Mouse (Mus musculus): ENCODE data around the gene Vps45. TPM values are rescaled to one million over a fixed set of nuclear protein-coding genes. Genes with fewer than 3 reads are reported as not detected.
A peak's percentile ranks its signal among the peaks of the same experiment; 100 is the strongest.

Vps45 gene
- total RNA-seq, 2 experiments from 2014 or later: 43.7 to 45.6 TPM

DNA sequence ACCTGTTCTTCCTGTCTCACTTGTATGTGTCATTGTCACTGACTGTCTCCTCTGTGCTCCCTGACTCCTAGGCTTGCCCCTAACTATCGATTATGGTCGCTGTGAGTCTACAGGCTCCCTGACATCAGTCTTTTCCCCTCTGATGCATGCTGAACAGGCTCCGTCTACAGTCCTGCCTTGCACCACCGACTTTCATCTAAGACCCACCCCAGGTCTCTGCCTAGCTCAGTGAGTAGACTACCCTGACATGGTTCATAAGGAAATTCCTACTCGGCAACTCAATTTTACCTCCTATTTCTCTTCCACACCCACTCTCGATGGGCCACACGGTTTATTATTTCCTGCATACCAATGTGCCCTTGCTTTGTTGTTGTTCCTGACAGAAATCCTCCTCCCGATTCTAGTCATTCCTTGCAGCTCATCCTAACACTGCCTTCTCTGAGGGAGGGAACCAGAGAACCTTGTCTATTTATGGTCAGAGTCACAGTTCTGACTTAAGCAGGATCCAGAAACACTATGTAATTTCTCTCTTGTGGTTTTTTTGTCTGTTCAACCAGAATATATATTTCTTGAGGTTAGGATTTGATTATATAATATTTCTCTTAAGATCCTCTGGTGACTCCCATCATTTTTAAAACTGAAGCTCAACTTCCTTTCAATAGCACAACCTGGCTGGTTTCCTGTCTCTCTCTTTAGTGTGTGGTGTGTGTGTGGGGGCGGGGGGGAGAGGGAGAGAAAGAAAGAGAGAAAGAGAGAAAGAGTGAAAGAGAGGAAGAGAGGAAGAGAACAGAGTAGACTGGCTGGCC, 18.2 kb downstream of the Vps45 start:
- DNase-seq (ENCODE audit: low spot score in 2 of 2): no peak

DNA sequence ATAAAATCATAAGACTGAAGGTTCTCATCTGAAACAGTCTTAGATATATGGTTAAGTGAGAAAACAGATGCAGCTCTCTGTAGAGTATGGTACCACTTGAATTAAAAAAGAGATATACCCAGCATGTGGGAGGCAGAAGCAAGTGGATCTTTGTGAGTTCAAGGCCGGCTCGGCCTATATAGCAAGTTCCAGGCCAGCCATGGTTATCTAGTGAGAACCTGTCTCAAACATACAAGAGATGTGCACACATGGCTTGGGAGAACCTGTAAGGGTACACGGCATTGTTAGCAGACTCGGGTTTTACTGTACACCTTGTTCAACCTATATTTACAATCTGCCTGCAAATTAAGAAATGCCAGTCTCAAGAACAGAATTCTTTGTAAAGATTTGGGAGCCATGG, 19.4 kb downstream of the Vps45 start:
- no peak for DNase-seq (ENCODE audit: low spot score in 2 of 2)

- no peak for DNase-seq (ENCODE audit: low spot score in 2 of 2)
These were observed 20.1 kb downstream of the Vps45 start for GRCm38 (mm10) chr3:96038156-96038555.

DNA sequence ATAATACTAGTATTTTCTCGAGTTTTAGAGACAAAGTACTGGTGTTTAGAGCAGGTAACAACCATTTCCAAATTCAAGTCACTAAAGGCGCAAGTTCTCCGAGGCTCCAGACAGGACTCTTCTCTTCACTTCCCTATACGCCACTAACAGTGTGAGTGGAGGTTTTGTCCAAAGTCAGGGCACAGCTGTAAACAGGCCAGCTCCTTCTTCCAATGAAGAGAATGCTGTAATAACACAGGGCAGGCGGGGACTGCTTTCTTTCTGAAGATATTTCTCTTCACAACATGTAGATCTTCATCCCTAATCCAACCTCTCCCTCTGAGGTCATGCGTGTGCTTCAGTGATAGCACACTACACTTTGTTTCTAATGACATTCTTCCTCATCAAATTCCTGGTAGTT, 21.5 kb downstream of the Vps45 start:
- no peak for DNase-seq (ENCODE audit: low spot score in 2 of 2)

GRCm38 (mm10) chr3:96033046-96033445, 25.2 kb downstream of the Vps45 start:
- no peak for DNase-seq (ENCODE audit: low spot score in 2 of 2)

DNA sequence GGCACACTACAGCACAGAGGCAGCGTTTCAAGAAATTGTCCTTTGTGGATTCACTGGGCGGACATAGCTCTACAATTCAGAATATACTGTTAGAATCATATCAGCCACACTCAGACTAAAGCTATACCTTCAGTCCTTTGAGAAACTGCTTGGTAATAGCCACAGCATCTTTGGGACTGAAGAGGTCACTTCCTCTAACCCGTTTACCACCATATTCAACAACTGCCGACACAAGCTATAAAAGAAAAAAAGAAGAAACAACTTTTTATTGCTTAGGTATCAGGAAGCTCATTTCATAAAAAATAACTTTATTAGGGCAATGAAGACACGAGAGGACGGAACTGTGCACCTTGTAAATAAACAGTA, 25.6 kb downstream of the Vps45 start:
- no peak for DNase-seq (ENCODE audit: low spot score in 2 of 2)

DNA sequence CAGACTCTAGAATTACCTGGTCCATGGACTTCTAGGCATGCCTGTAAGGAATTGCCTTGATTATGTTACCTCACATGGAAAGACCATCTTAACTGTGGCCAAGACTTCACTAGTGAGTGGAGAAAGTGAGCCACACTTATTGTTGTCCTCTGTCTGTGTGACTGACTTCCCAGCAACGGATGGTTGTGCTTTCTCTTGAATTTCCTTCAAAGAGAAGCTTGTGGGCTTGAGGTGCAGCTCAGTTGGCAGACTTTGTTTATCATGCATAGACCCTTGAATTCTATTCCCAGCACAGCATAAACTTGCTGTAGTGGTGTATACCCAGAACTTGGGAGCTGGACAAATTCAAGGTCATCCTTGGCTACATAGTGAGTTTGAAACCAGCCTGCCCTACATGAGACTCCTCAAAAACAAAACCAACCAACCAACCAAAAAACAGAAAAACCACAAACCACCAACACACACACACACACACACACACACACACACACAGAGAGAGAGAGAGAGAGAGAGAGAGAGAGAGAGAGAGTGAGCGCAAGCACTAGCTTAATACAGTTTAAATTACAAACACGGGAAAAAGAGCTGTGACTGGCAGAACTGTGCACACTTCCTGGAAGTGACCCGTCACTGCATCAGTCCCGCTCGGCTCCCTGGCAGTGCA, 26.1 kb downstream of the Vps45 start:
- DNase-seq (ENCODE audit: low spot score in 2 of 2): no peak

DNA sequence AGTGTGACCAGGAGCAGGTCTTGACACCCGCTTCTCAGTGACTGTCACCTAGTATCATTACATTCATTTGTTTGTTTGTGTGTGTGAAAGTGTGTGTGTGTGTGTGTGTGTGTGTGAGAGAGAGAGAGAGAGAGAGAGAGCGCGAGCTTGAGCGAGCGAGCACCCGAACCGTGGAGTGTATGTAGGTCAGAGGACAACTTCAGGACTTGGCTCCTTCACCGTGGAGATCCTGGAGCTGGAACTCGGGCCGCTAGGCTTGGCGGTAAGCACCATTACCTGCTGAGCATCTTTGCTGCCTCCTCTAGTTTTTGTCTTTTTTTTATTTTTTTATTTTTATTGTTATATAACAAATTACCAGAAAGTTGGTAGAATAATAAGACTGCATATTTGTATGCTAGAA, 28.5 kb downstream of the Vps45 start:
- DNase-seq (ENCODE audit: low spot score in 2 of 2): no peak

GRCm38 (mm10) chr3:96029336-96029735, 28.9 kb downstream of the Vps45 start:
- no peak for DNase-seq (ENCODE audit: low spot score in 2 of 2)

GRCm38 (mm10) chr3:96027875-96028274, 30.4 kb downstream of the Vps45 start:
- DNase-seq (ENCODE audit: low spot score in 2 of 2): no peak

GRCm38 (mm10) chr3:96027145-96027544, 31.1 kb downstream of the Vps45 start:
- no peak for DNase-seq (ENCODE audit: low spot score in 2 of 2)

- no peak for DNase-seq (ENCODE audit: low spot score in 2 of 2)
These were observed 36.7 kb downstream of the Vps45 start for GRCm38 (mm10) chr3:96021421-96022128.

DNA sequence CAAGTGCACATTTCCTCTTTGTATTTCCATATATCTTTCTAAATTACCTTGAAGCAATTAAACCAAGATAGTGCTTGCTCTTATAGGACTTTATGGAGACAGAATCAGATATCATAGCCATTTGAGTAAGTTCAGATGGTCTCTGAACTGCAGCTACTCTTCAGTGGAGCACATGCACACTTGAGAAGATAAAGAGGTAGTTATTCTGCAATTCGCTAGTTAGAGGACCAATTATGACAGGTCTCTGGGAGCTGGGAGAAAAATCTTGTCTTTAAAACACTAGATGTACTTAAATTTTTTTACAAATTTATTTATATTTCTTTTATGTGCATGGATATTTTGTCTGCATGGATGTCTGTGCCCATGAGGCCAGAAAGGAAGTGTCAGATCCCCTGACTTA, 37.5 kb downstream of the Vps45 start:
- no peak for DNase-seq (ENCODE audit: low spot score in 2 of 2)

DNA sequence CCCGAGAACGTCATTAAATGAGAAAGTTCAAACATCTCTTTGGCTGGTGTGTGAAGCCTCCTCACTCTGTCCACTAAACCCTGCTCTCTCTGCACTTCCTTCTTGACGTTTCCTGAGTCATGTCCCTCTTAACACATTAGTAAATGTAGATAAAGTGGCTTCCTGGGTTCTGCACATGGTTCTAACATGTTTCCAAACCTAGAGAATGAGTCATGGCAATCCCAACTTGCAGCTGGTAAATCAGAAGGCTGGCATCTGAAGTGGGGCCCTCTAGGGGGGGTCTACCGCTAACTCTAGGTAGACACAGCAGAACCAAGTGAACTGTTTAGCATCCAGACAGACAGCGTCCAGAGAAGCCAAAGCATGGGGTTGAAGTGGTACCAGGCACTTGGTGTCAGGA, 40.8 kb downstream of the Vps45 start:
- no peak for DNase-seq (ENCODE audit: low spot score in 2 of 2)

DNA sequence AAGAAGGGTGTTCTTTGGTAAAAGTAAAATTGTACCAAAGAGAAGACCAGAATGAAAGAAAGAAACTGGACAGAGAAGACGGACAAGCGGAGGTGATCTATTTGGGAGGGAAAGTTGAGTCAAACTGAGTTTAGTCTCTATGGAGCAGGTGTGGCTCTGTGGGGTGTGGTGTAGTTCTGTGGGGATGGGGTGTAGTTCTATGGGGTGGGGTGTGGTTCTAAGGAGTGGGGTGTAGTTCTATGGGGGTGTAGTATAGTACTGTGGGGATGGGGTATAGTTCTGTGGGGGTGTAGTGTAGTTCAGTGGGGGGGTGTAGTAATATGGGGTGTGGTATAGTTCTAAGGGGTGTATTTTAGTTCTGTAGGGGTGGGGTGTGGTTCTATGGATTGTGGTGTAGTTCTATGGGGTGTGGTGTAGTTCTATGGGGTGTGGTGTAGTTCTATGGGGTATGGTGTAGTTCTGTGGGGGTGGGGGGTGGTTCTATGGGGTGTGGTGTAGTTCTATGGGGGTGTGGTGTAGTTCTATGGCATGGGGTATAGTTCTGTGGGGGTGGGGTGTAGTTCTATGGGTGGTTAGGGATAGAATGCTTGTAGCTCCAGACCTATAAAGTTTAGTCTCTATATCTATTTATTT, 41.9 kb downstream of the Vps45 start:
- DNase-seq (ENCODE audit: low spot score in 2 of 2): no peak

GRCm38 (mm10) chr3:96015681-96016080, 42.6 kb downstream of the Vps45 start:
- no peak for DNase-seq (ENCODE audit: low spot score in 2 of 2)

GRCm38 (mm10) chr3:96012805-96013204, 45.5 kb downstream of the Vps45 start:
- no peak for DNase-seq (ENCODE audit: low spot score in 2 of 2)

GRCm38 (mm10) chr3:96008463-96008862, 49.8 kb downstream of the Vps45 start:
- DNase-seq (ENCODE audit: low spot score in 2 of 2): no peak

GRCm38 (mm10) chr3:96001560-96001959, 56.7 kb downstream of the Vps45 start:
- no peak for DNase-seq (ENCODE audit: low spot score in 2 of 2)

DNA sequence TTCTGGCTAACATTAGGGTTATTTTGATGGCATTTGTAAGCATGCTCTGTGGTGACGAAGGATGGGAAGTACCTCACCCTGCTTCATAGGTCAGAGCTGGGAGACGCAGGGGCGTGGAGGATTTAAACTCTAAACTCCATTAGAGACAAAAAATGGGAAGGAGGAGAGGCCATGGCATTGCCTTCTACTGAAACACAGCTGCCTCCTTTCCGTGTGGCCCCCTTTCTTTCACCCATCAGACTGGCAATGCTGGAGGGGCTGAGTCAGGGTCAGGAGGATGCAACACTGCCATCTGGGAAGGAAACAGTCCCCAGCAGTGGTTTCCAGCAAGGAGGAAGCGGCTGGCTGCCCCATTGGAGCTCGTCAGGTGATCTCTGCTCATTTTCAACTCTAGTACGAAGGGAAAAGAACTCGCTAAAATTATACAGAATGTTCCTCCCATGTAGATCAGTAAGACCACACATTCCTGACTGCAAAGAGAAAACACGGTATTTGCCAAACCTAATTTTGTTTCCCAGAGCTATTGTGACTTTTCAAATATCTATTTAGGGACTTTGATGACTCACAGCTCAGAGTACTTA, 57.3 kb downstream of the Vps45 start:
- peak in 1 of 2 experiments; percentile 60 for DNase-seq (ENCODE audit: low spot score in 2 of 2)

DNA sequence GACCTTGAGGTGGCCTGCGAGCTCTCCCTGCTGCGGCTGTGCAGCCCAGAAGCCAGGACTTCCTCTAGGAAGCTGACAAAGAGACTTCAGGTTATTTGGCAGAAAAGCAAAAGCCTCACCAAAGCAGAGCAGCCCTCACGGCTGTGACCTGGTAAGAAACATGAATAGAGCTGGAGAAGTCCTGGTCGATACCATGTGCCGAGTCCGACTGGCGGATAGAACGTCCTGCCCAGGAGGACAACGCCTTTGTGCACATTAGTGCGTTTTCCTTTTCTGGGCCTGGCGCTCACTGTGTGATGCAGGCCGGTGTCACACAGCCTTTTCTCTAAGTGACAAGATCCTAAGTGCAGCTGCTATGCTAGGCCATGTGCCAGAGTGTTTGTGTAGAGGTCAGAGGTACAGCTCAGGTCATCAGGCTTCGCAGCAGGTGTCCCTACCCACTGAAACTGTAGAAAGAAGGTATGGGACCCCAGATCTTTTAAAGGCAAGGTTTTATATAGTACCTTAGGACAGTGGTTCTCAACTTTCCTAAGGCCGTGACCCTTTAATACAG, 58.1 kb downstream of the Vps45 start:
- DNase-seq (ENCODE audit: low spot score in 2 of 2): no peak
